Mouse (Mus musculus): Measurements from ENCODE around the gene Farsa. TPM values are rescaled to one million over a fixed set of nuclear protein-coding genes. Genes with fewer than 3 reads are reported as not detected.
A peak's percentile ranks its signal among the peaks of the same experiment; 100 is the strongest.

Farsa gene
- polyA plus RNA-seq, 1 experiment from 2014 or later = 58.3 TPM

GRCm38 (mm10) chr8:84915269-84915668 lies 58.5 kb downstream of the Farsa start:
- Histone ChIP-seq H3K27me3 (replicated peaks) (peaks cover 98% of the 10 kb centered on the region), H3K27ac (replicated peaks) (no peak overlapping the region), H3K4me2 (no peak overlapping the region), H3K4me3 (no peak overlapping the region), H3K36me3 (no peaks in the 10 kb centered on the region), H3K4me1 (peaks cover 17% of the 10 kb centered on the region), H3K9ac (no peak overlapping the region), H3K9me3 (peaks cover 5% of the 10 kb centered on the region; the same call in 1 of the 2 replicates)
- ATAC-seq (ENCODE audit: extremely low read depth, insufficient number of reproducible peaks, low FRiP score, low TSS enrichment) = no peak
- WGBS = 84% methylated on average over 8 of the region's 8 CpGs

GRCm38 (mm10) chr8:84917781-84918180 lies 61.0 kb downstream of the Farsa start:
- no peak overlapping the region for H3K4me2 ChIP-seq
- ATAC-seq (ENCODE audit: extremely low read depth, insufficient number of reproducible peaks, low FRiP score, low TSS enrichment) = no peak
- H3K36me3 ChIP-seq = no peaks in the 10 kb centered on the region
- H3K9me3 ChIP-seq = peaks cover 5% of the 10 kb centered on the region; the same call in 1 of the 2 replicates
- no peak overlapping the region for H3K9ac ChIP-seq
- peaks cover 19% of the 10 kb centered on the region for H3K4me1 ChIP-seq
- no peak overlapping the region for H3K4me3 ChIP-seq
- H3K27ac ChIP-seq (replicated peaks) = no peak overlapping the region
- 22% methylated on average over 20 of the region's 20 CpGs for WGBS
- peaks cover 90% of the 10 kb centered on the region for H3K27me3 ChIP-seq (replicated peaks)

- no peak overlapping the region for H3K27ac ChIP-seq (replicated peaks)
- 80% methylated on average over 15 of the region's 15 CpGs for WGBS
- H3K4me1 ChIP-seq = peaks cover 11% of the 10 kb centered on the region
- no peak overlapping the region for H3K4me2 ChIP-seq
- H3K9me3 ChIP-seq = peaks cover 5% of the 10 kb centered on the region; the same call in 1 of the 2 replicates
- no peak overlapping the region for H3K4me3 ChIP-seq
- no peaks in the 10 kb centered on the region for H3K36me3 ChIP-seq
- H3K9ac ChIP-seq = no peak overlapping the region
- H3K27me3 ChIP-seq (replicated peaks) = peaks cover 86% of the 10 kb centered on the region
- no peak for ATAC-seq (ENCODE audit: extremely low read depth, insufficient number of reproducible peaks, low FRiP score, low TSS enrichment)
Observed at GRCm38 (mm10) chr8:84918646-84919045, 61.9 kb downstream of the Farsa start.

Small RNA genes lying within 50 kb of the gene (microRNA-seq; reads per million reads assigned to microRNA genes)
- 3.7 reads per million, percentile 15 among the genes with 10 or more reads in this experiment for gene Mir7069

Other genes with a start within 250 kb of the Farsa start
- gene Ier2, start 194.1 kb upstream of the Farsa start, polyA plus RNA-seq (2015; fragmentation: Nextera tagmentation; extraction: Ambion mirVana) = 43.0 and 44.8 TPM in 2 replicates
- gene Trmt1, start 170.7 kb upstream of the Farsa start, polyA plus RNA-seq (2015; fragmentation: Nextera tagmentation; extraction: Ambion mirVana) = 47.6 and 51.6 TPM in 2 replicates
- 15.1 and 15.7 TPM in 2 replicates for gene Nacc1, start 169.1 kb upstream of the Farsa start, polyA plus RNA-seq (2015; fragmentation: Nextera tagmentation; extraction: Ambion mirVana)
- 15.4 and 17.1 TPM in 2 replicates for gene Lyl1, start 155.5 kb upstream of the Farsa start, polyA plus RNA-seq (2015; fragmentation: Nextera tagmentation; extraction: Ambion mirVana)
- gene G430095P16Rik, start 134.0 kb upstream of the Farsa start, polyA plus RNA-seq (2015; fragmentation: Nextera tagmentation; extraction: Ambion mirVana) = 7.8 and 8.9 TPM in 2 replicates
- 10.0 and 11.7 TPM in 2 replicates for gene Nfix, start 56.6 kb upstream of the Farsa start, polyA plus RNA-seq (2015; fragmentation: Nextera tagmentation; extraction: Ambion mirVana)
- gene Dand5, start 34.2 kb upstream of the Farsa start, polyA plus RNA-seq (2015; fragmentation: Nextera tagmentation; extraction: Ambion mirVana) = 6.3 and 6.6 TPM in 2 replicates
- gene Gadd45gip1, start 25.5 kb upstream of the Farsa start, polyA plus RNA-seq (2015; fragmentation: Nextera tagmentation; extraction: Ambion mirVana) = 50.2 and 52.3 TPM in 2 replicates
- gene Rad23a, start 16.3 kb upstream of the Farsa start, polyA plus RNA-seq (2015; fragmentation: Nextera tagmentation; extraction: Ambion mirVana) = 108 and 123 TPM in 2 replicates
- gene Calr, start 10.1 kb upstream of the Farsa start, polyA plus RNA-seq (2015; fragmentation: Nextera tagmentation; extraction: Ambion mirVana) = 711 and 772 TPM in 2 replicates
- gene Syce2, start 15.1 kb downstream of the Farsa start, polyA plus RNA-seq (2015; fragmentation: Nextera tagmentation; extraction: Ambion mirVana) = 37.2 and 38.5 TPM in 2 replicates
- 31.0 and 37.5 TPM in 2 replicates for gene Gcdh, start 36.9 kb downstream of the Farsa start, polyA plus RNA-seq (2015; fragmentation: Nextera tagmentation; extraction: Ambion mirVana)
- 4.9 and 15.6 TPM in 2 replicates for gene Klf1, start 44.9 kb downstream of the Farsa start, polyA plus RNA-seq (2015; fragmentation: Nextera tagmentation; extraction: Ambion mirVana)
- gene Dnase2a, start 51.6 kb downstream of the Farsa start, polyA plus RNA-seq (2015; fragmentation: Nextera tagmentation; extraction: Ambion mirVana) = 5.3 and 5.9 TPM in 2 replicates
- 0.11 and 0.19 TPM in 2 replicates for gene Mast1, start 80.4 kb downstream of the Farsa start, polyA plus RNA-seq (2015; fragmentation: Nextera tagmentation; extraction: Ambion mirVana)
- gene Rtbdn, start 90.0 kb downstream of the Farsa start, polyA plus RNA-seq (2015; fragmentation: Nextera tagmentation; extraction: Ambion mirVana) = 0.17 and 0.32 TPM in 2 replicates
- not detected in 2 replicates for gene Gm49661, start 112.4 kb downstream of the Farsa start, polyA plus RNA-seq (2015; fragmentation: Nextera tagmentation; extraction: Ambion mirVana)
- gene Prdx2, start 112.6 kb downstream of the Farsa start, polyA plus RNA-seq (2015; fragmentation: Nextera tagmentation; extraction: Ambion mirVana) = 733 and 747 TPM in 2 replicates
- 82.8 and 83.4 TPM in 2 replicates for gene Rnaseh2a, start 112.8 kb downstream of the Farsa start, polyA plus RNA-seq (2015; fragmentation: Nextera tagmentation; extraction: Ambion mirVana)
- gene Junb, start 121.7 kb downstream of the Farsa start, polyA plus RNA-seq (2015; fragmentation: Nextera tagmentation; extraction: Ambion mirVana) = 12.8 and 12.9 TPM in 2 replicates
- 7.2 and 7.3 TPM in 2 replicates for gene Hook2, start 133.6 kb downstream of the Farsa start, polyA plus RNA-seq (2015; fragmentation: Nextera tagmentation; extraction: Ambion mirVana)
- gene Best2, start 157.5 kb downstream of the Farsa start, polyA plus RNA-seq (2015; fragmentation: Nextera tagmentation; extraction: Ambion mirVana) = not detected in 2 replicates
- 113 and 127 TPM in 2 replicates for gene Asna1, start 168.3 kb downstream of the Farsa start, polyA plus RNA-seq (2015; fragmentation: Nextera tagmentation; extraction: Ambion mirVana)
- 73.4 and 75.1 TPM in 2 replicates for gene Trir, start 169.8 kb downstream of the Farsa start, polyA plus RNA-seq (2015; fragmentation: Nextera tagmentation; extraction: Ambion mirVana)
- gene Tnpo2, start 179.9 kb downstream of the Farsa start, polyA plus RNA-seq (2015; fragmentation: Nextera tagmentation; extraction: Ambion mirVana) = 23.2 and 25.3 TPM in 2 replicates
- gene Fbxw9, start 203.1 kb downstream of the Farsa start, polyA plus RNA-seq (2015; fragmentation: Nextera tagmentation; extraction: Ambion mirVana) = 18.5 and 19.8 TPM in 2 replicates
- gene Gm5741, start 211.0 kb downstream of the Farsa start, polyA plus RNA-seq (2015; fragmentation: Nextera tagmentation; extraction: Ambion mirVana) = 0.57 TPM in 1 of 2 replicates, not detected in the other
- 51.9 and 60.4 TPM in 2 replicates for gene Dhps, start 214.8 kb downstream of the Farsa start, polyA plus RNA-seq (2015; fragmentation: Nextera tagmentation; extraction: Ambion mirVana)
- 118 and 120 TPM in 2 replicates for gene Wdr83os, start 223.8 kb downstream of the Farsa start, polyA plus RNA-seq (2015; fragmentation: Nextera tagmentation; extraction: Ambion mirVana)
- 37.7 and 38.7 TPM in 2 replicates for gene Wdr83, start 224.3 kb downstream of the Farsa start, polyA plus RNA-seq (2015; fragmentation: Nextera tagmentation; extraction: Ambion mirVana)
- gene Man2b1, start 226.3 kb downstream of the Farsa start, polyA plus RNA-seq (2015; fragmentation: Nextera tagmentation; extraction: Ambion mirVana) = 30.5 and 31.1 TPM in 2 replicates

All from heart, embryonic 13.5 days (tissue).